Mouse (Mus musculus): ENCODE measurements around the gene Mlec.

- TF ChIP-seq CTCF (conservative IDR thresholded peaks at IDR 0.05; ENCODE audit: insufficient read depth, insufficient read length, low read depth, low read length) (no peak), POLR2A (IDR thresholded peaks at IDR 0.05; ENCODE audit: low read depth, low read length) (no peak)
These were observed 9.4 kb upstream of the Mlec start for GRCm38 (mm10) chr5:115167396-115167795.

Measured in kidney, adult 2 months (tissue).